Mouse (Mus musculus) olfactory bulb, adult 2 months (tissue): ENCODE data around the gene Clrn1.

Source experiments
- CTCF ChIP-seq: fragments of 200-500 bp; IDR thresholded peaks from 2 replicates; pipeline ENCODE4 v1.5.1; 2012; ENCODE audit warnings: low read depth, mild to moderate bottlenecking, low read length, moderate library complexity; ENCODE audit not compliant: insufficient read depth
- POLR2A ChIP-seq: fragments of 200-500 bp; IDR thresholded peaks from 2 replicates; pipeline ENCODE4 v1.6.1; 2012; ENCODE audit warnings: mild to moderate bottlenecking, low read depth, low read length, moderate library complexity; ENCODE audit not compliant: insufficient read depth

- TF ChIP-seq CTCF (no peak), POLR2A (no peak)
Measured at GRCm38 (mm10) chr3:58798676-58799075, 86.5 kb downstream of the Clrn1 start.
